Mouse (Mus musculus) midbrain, embryonic 15.5 days (tissue): ENCODE data around the gene Afg3l1. TPM values are rescaled to one million over a fixed set of nuclear protein-coding genes. Genes with fewer than 3 reads are reported as not detected.
"Not testable (repeated sequence)": the region's sequence is repeated elsewhere in the genome, so short reads cannot be mapped to it uniquely, and the experiment has no call there.

Experiments used
- ATAC-seq: fragments of 200-750 bp; cut with Nextera tagmentation; replicated peaks from 2 replicates; pipeline ENCODE4 v1.8.0; 2017; ENCODE audit warnings: moderate TSS enrichment
- H3K27ac ChIP-seq: fragments of 300-500 bp; sonication (generic); 2 replicates; pipeline ENCODE4 v1.5.1; 2015; ENCODE audit warnings: mild to moderate bottlenecking, inconsistent platforms
- H3K27me3 ChIP-seq: fragments of 300-500 bp; sonication (generic); replicated peaks from 2 replicates; pipeline ENCODE4 v1.6.1; 2015; ENCODE audit warnings: inconsistent platforms
- H3K36me3 ChIP-seq: fragments of 300-500 bp; sonication (generic); replicated peaks from 2 replicates; pipeline ENCODE4 v1.6.1; 2015; ENCODE audit warnings: inconsistent platforms
- H3K4me1 ChIP-seq: fragments of 300-500 bp; sonication (generic); 2 replicates; pipeline ENCODE4 v1.6.1; 2015; ENCODE audit warnings: inconsistent platforms
- H3K4me2 ChIP-seq: fragments of 300-500 bp; sonication (generic); 2 replicates; pipeline ENCODE4 v1.6.1; 2015; ENCODE audit warnings: inconsistent platforms, mild to moderate bottlenecking, moderate library complexity
- H3K4me3 ChIP-seq: fragments of 300-500 bp; sonication (generic); 2 replicates; pipeline ENCODE4 v1.5.1; 2015; ENCODE audit warnings: mild to moderate bottlenecking, inconsistent platforms
- H3K9ac ChIP-seq: fragments of 300-500 bp; sonication (generic); 2 replicates; pipeline ENCODE4 v1.6.1; 2015; ENCODE audit warnings: mild to moderate bottlenecking, inconsistent platforms
- H3K9me3 ChIP-seq: fragments of 300-500 bp; sonication (generic); 2 replicates; pipeline ENCODE4 v1.6.1; 2016; ENCODE audit warnings: inconsistent platforms
- WGBS: fragments of 180-500 bp; shearing (Covaris S2); methylation state at CpG from one replicate; pipeline ENCODE4 v1.1.7; 2015; ENCODE audit warnings: mixed read lengths; 5-methylcytosine and 5-hydroxymethylcytosine counted together
- polyA plus RNA-seq: library from polyadenylated mRNA; unstranded; fragments of >200 nt; fragmentation: Nextera tagmentation; extraction: Ambion mirVana; gene quantifications from 2 replicates; pipeline ENCODE4 v1.2.1, GENCODE M21; 2015

The Afg3l1 gene
- polyA plus RNA-seq = 52.6 and 59.0 TPM in 2 replicates

DNA sequence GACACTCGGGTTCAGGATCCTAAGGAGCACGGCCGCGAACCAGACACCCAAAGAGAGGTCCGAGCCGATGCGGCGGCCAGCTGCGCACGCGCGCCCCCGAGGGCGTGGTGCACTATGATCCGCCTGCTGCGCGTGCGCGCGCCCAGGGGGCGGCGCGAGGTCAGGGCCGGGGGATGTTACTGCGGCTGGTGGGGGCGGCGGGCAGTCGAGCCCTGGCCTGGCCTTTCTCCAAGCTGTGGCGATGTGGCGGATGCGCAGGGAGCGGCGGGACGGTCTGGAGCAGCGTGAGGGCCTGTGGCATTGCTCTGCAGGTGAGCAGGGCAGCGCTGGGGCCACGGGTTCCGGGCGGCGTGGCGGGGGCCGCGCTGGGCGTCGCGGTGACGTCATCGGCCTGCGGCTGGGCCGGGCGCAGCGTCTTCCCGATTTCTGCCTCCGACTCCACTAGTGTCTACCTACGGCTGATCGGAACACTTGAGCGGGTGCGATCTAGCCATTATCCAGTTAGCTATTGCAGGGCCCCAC lies at the start of gene Afg3l1:
TSS of gene Afg3l1 (plus strand) at position 167 of the 522 bp plus-strand sequence.
- Histone ChIP-seq H3K9me3 (no peaks in the 10 kb centered on the region), H3K9ac (peak within 1 kb of the TSS; percentile 91), H3K4me1 (peaks cover 14% of the 10 kb centered on the region), H3K36me3 (peaks cover 13% of the 10 kb centered on the region), H3K4me3 (peak within 1 kb of the TSS; percentile 97), H3K27ac (peak within 1 kb of the TSS; percentile 100), H3K27me3 (no peaks in the 10 kb centered on the region), H3K4me2 (peak within 1 kb of the TSS; percentile 75)
- peak; percentile 91 for ATAC-seq
- under 1% methylated on average over 57 of the region's 58 CpGs for WGBS

- no peak overlapping the region for H3K4me3 ChIP-seq
- 97% methylated on average over 29 of the region's 29 CpGs for WGBS
- H3K27me3 ChIP-seq = no peaks in the 10 kb centered on the region
- no peak overlapping the region for H3K9ac ChIP-seq
- no peak overlapping the region for H3K4me2 ChIP-seq
- peaks cover 15% of the 10 kb centered on the region; the same call in 1 of the 2 replicates for H3K9me3 ChIP-seq
- H3K36me3 ChIP-seq = no peaks in the 10 kb centered on the region
- H3K4me1 ChIP-seq = no peaks in the 10 kb centered on the region
- ATAC-seq = no peak
- H3K27ac ChIP-seq = no peak overlapping the region
Observed at GRCm38 (mm10) chr8:123428343-123428893, 49.3 kb upstream of the Afg3l1 start.

GRCm38 (mm10) chr8:123428939-123429721 lies 48.6 kb upstream of the Afg3l1 start:
- H3K4me1 ChIP-seq = no peaks in the 10 kb centered on the region
- no peak overlapping the region for H3K9ac ChIP-seq
- no peaks in the 10 kb centered on the region for H3K36me3 ChIP-seq
- no peak overlapping the region for H3K4me3 ChIP-seq
- H3K27ac ChIP-seq = no peak overlapping the region
- 93% methylated on average over 23 of the region's 23 CpGs for WGBS
- no peaks in the 10 kb centered on the region for H3K27me3 ChIP-seq
- no peak for ATAC-seq
- no peak overlapping the region for H3K4me2 ChIP-seq
- peaks cover 15% of the 10 kb centered on the region; the same call in 1 of the 2 replicates for H3K9me3 ChIP-seq

DNA sequence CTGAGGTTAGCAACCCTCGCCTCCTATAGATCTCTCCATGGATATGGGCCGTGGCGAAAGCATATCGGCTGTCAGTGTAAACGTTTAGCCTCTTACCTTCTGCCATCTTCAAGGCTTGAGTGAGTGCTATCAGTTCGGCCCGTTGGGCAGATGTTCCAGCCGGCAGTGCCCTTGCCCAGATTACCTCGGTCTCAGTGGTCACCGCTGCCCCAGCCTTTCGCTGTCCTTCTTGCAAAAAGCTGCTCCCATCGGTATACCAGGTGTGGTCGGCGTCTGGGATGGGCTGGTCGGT lies 48.0 kb upstream of the Afg3l1 start:
- 96% methylated on average over 15 of the region's 15 CpGs for WGBS
- H3K27me3 ChIP-seq, ATAC-seq, H3K4me2 ChIP-seq, H3K36me3 ChIP-seq, H3K9ac ChIP-seq, H3K4me3 ChIP-seq, H3K4me1 ChIP-seq, H3K27ac ChIP-seq: not testable (repeated sequence)
- H3K9me3 ChIP-seq = peaks cover 18% of the 10 kb centered on the region; the same call in 1 of the 2 replicates

- H3K9me3 ChIP-seq = peaks cover 19% of the 10 kb centered on the region; the same call in 1 of the 2 replicates
- H3K4me2 ChIP-seq, H3K4me3 ChIP-seq, H3K27me3 ChIP-seq, H3K27ac ChIP-seq, ATAC-seq, H3K4me1 ChIP-seq, H3K9ac ChIP-seq, H3K36me3 ChIP-seq: not testable (repeated sequence)
- WGBS = 86% methylated on average over 8 of the region's 8 CpGs
Observed at GRCm38 (mm10) chr8:123430936-123431335, 46.8 kb upstream of the Afg3l1 start.

DNA sequence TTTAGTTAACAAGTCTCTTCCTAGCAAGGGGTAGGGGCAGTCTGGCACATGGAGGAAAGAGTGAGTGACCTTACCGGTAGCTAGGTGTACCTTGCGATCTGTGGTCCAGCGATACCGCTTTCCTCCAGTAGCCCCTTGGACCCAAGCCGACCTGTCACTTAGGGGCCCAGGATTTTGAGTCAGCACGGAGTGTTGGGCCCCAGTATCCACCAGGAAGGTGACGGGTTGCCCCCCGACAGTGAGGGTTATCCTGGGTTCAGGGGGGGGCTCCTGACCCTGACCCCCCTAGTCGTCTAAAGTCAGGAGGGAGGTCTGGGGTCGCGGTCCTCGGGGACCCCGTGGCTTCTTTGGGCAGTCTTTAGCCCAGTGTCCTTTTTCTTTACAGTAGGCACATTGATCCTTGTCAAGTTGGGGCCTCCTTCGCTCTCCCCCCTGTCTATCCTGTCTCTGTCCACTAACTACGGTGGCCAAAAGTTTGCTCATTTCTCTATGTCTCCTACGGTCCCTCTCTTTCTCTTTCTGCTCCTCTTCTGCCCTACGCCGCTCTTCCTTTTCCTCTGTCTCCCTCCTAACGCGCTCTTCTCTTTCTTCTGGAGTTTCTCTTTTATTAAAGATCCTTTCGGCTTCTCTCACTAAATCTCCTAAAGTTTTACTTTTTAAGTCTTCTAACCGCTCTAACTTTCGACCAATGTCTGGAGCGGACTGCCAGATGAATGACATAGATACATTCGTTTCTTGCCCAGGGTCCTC lies 45.9 kb upstream of the Afg3l1 start:
- Histone ChIP-seq H3K9me3 (peaks cover 19% of the 10 kb centered on the region; the same call in 1 of the 2 replicates), H3K9ac (no peak overlapping the region), H3K36me3 (no peaks in the 10 kb centered on the region), H3K4me3 (no peak overlapping the region), H3K4me1 (no peaks in the 10 kb centered on the region), H3K27ac (no peak overlapping the region), H3K27me3 (no peaks in the 10 kb centered on the region), H3K4me2 (no peak overlapping the region)
- 94% methylated on average over 25 of the region's 25 CpGs for WGBS
- ATAC-seq = no peak

GRCm38 (mm10) chr8:123432381-123432780 lies 45.3 kb upstream of the Afg3l1 start:
- H3K27ac ChIP-seq = no peak overlapping the region
- H3K4me1 ChIP-seq = no peaks in the 10 kb centered on the region
- H3K9me3 ChIP-seq = peaks cover 19% of the 10 kb centered on the region; the same call in 1 of the 2 replicates
- H3K4me3 ChIP-seq = no peak overlapping the region
- H3K27me3 ChIP-seq = no peaks in the 10 kb centered on the region
- no peaks in the 10 kb centered on the region for H3K36me3 ChIP-seq
- 96% methylated on average over 16 of the region's 16 CpGs for WGBS
- no peak for ATAC-seq
- H3K4me2 ChIP-seq = no peak overlapping the region
- no peak overlapping the region for H3K9ac ChIP-seq

DNA sequence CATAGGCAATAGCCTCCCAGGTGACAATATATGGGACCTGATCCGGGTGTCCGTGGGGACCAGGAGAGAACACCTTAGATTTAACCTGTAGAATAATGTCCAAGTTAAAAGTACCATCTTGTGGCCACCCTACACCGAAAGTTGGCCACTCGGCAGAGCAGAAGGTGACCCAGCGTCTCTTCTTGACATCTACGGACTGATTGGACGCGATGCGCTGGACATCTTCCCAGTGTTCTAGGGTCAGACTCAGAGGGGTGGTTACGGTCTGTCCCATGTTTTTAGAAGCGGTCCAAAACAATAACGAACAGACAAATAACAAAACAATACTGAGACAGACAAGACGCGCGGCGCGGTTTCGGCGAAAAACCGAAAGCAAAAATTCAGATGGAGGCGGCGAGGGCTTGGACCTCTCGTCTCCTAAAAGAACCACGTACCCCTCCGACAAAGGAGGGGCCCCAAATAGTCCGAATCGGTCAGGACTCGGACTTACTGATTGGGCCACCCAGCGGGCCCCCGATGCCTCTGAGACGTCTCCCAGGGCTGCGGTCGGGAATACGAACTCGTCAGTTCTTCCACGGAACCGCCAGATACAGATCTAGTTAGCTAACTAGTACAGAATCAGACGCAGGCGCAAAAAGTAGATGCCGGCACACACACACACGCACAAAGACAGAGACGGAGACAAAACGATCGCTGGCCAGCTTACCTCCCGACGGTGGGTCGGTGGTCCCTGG lies 44.3 kb upstream of the Afg3l1 start:
- H3K4me3 ChIP-seq, H3K4me2 ChIP-seq, H3K9ac ChIP-seq, H3K36me3 ChIP-seq, H3K4me1 ChIP-seq, H3K27me3 ChIP-seq, ATAC-seq, H3K27ac ChIP-seq: not testable (repeated sequence)
- H3K9me3 ChIP-seq = peaks cover 13% of the 10 kb centered on the region; the same call in 1 of the 2 replicates
- WGBS = 98% methylated on average over 47 of the region's 47 CpGs

GRCm38 (mm10) chr8:123441788-123442187 lies 35.9 kb upstream of the Afg3l1 start:
- Histone ChIP-seq H3K4me3 (no peak overlapping the region), H3K9me3 (no peaks in the 10 kb centered on the region), H3K27me3 (no peaks in the 10 kb centered on the region), H3K36me3 (no peaks in the 10 kb centered on the region), H3K4me1 (peaks cover 9% of the 10 kb centered on the region), H3K27ac (no peak overlapping the region), H3K9ac (no peak overlapping the region), H3K4me2 (no peak overlapping the region)
- 96% methylated on average over 2 of the region's 2 CpGs for WGBS
- ATAC-seq = no peak

DNA sequence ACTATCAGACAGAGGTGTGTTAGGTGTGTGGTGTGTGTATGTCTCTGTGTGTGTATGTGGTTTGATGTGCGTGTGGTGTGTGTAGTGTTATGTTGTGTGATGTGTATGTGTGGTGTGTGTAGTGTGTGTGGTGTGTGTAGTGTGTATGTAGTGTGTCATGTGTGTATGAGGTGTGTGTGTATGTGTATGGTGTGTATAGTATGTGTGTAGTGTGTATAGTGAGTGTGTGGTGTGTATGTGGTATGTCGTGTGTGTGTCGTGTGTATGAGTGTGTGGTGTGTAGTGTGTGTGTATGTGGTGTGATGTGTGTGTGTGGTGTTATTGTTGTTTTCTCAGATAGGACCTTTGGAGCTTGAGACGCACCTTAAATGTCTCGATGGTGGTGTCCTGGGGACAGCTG lies 35.4 kb upstream of the Afg3l1 start:
- ATAC-seq = peak; percentile 46
- H3K4me1 ChIP-seq = peaks cover 9% of the 10 kb centered on the region
- peak overlapping the region; percentile 80; the same call in 1 of the 2 replicates for H3K4me2 ChIP-seq
- no peaks in the 10 kb centered on the region for H3K27me3 ChIP-seq
- H3K4me3 ChIP-seq = 0 out of 2 replicates have a peak overlapping the region, but pooled peaks have one; percentile 61
- peak overlapping the region; percentile 88; the same call in 1 of the 2 replicates for H3K27ac ChIP-seq
- no peaks in the 10 kb centered on the region for H3K9me3 ChIP-seq
- no peaks in the 10 kb centered on the region for H3K36me3 ChIP-seq
- 83% methylated on average over 5 of the region's 5 CpGs for WGBS
- H3K9ac ChIP-seq = no peak overlapping the region; the same call in 1 of the 2 replicates

- peak overlapping the region; percentile 61 for H3K4me3 ChIP-seq
- no peaks in the 10 kb centered on the region for H3K27me3 ChIP-seq
- H3K4me1 ChIP-seq = peaks cover 9% of the 10 kb centered on the region
- under 1% methylated on average over 41 of the region's 41 CpGs for WGBS
- peak; percentile 96 for ATAC-seq
- peak overlapping the region; percentile 80 for H3K4me2 ChIP-seq
- H3K27ac ChIP-seq = peak overlapping the region; percentile 88
- H3K9me3 ChIP-seq = no peaks in the 10 kb centered on the region
- peak overlapping the region; percentile 73 for H3K9ac ChIP-seq
- H3K36me3 ChIP-seq = no peaks in the 10 kb centered on the region
Observed at GRCm38 (mm10) chr8:123442871-123443575, 34.7 kb upstream of the Afg3l1 start.
